Mouse (Mus musculus) liver, postnatal 0 days (tissue): Measurements from ENCODE around the gene Cdk8.

Experiments used
- CTCF ChIP-seq: sonication (generic); IDR thresholded peaks from 2 replicates; pipeline ENCODE4 v1.5.1; 2016; ENCODE audit warnings: antibody characterized with exemption, low read depth
- EP300 ChIP-seq: IDR thresholded peaks from 2 replicates; pipeline ENCODE4 v1.6.1; 2016; ENCODE audit warnings: antibody characterized with exemption, low read depth, mild to moderate bottlenecking

- TF ChIP-seq CTCF (peak; percentile 46), EP300 (no peak)
Observed at GRCm38 (mm10) chr5:146200580-146200979, 30.4 kb upstream of the Cdk8 start.
